Mouse (Mus musculus) embryonic fibroblast, embryonic 13.5 days (primary cell): ENCODE measurements around the gene Xpnpep2.

Experiments used
- CTCF ChIP-seq: IDR thresholded peaks from 2 replicates; pipeline ENCODE4 v1.5.1; 2011; ENCODE audit warnings: mild to moderate bottlenecking, control low read depth, low read length, moderate library complexity, borderline replicate concordance; ENCODE audit not compliant: insufficient read depth
- POLR2A ChIP-seq: IDR thresholded peaks from 2 replicates; pipeline ENCODE4 v1.6.1; 2011; ENCODE audit warnings: low read depth, mild to moderate bottlenecking, control low read depth, low read length, moderate library complexity

- TF ChIP-seq CTCF: no peak
- TF ChIP-seq POLR2A: no peak
These were observed 10.8 kb downstream of the Xpnpep2 start for GRCm38 (mm10) chrX:48119294-48119693.
